Mouse (Mus musculus): ENCODE data around the gene Mei4.

Gene Mei4

DNA sequence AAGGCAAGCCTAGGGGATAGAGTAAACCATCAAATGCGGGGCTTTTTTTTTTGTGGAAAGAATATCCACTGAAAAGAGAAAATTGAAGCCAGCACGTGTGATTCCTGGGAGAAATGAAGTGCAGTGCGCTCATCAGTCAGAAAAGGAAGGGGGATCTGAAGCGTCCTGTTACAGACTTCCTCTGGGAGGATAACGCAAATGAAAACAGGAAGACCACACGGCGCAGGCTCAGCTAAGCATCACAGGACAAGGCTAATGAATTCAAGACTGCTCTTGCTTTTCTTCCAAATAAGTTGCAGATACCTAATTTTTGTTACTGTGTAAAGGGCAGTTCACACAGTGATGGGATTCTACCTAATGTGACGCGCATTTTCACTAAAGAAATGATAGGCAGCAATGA, 296.7 kb downstream of the Mei4 start:
- peak; percentile 49 for DNase-seq (ENCODE audit: low spot score)

DNA sequence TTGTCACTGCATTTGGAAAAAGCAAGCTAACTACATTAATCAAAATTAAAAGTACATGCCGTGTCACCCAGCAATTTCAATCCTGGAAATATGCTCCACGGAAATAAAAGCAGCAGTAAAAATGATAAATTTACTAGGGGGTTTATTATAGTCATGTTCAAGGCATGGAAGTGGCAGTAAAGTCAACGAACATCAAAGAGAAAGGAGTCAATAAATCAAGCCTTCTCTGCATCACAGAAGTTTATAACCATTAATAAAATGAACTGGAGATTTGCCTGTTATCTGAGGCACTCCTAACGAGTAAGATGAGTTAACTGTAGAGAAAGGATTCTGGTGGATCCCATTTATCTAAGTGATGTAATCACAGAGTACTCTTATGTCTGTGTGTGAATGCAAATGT, 298.9 kb downstream of the Mei4 start:
- DNase-seq (ENCODE audit: low spot score), result no peak

DNA sequence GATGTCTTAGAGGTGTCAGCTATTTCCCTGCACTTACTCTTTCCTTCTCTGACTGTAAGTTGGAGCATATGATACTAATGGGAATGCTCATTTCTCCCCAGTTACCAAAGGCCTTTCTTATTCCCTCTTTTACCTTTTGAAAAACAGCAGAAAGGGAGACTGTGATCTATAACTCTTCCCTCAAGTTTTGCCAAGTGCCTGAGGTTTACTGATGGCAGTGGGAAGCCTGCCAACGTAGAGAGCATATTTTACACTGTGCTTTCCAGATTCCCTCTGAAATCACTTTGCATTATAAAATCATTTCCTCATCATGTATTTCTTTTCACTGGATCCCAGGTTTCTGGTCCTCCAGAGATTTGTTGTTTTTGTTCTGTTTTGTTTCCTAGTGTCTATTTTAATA, 354.5 kb downstream of the Mei4 start:
- DNase-seq (ENCODE audit: low spot score), result no peak

DNA sequence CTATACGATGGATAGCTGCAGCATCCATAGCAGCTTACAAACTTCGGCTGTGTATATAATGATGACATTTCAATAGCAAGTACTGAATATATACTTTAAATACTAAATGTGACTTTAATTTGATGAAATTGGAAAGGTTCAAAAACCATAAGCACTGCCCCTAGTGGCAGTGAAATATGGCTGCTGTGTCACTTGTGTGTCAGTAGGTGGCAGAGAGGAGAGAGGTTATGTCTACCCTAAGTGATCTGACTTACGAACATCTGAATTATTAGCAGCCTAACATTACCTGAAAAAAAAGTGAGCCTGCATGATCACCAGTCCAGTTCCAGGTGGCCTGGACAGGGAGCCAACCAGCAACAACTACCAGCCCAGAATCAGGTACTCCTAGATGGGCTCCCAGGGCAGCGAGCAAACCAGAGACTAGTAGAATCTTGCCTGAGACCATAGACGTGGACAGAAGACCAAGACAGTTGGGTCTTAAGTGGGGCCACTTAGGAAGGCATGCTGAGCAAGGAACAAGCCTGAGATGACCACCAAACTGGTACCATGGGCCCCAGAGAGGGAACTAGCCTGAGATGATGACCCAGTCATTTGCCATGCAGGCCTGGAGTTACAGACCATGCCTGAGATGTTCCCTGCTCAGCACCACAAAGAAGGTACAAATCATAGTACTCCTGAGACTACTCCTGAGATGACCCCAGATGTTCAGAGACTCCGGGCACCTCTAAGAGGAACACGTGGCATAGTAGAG, 384.4 kb downstream of the Mei4 start:
- DNase-seq (ENCODE audit: low spot score), result peak; percentile 50

Data from embryo, embryonic 10 days (tissue).